8 mouse cellular contexts compared by ENCODE assay signal in genomic region chr6:114643716-114644115, GRCm38 (mm10). TPM values are rescaled to one million over a fixed set of nuclear protein-coding genes. Genes with fewer than 3 reads are reported as not detected.
DNase-seq lines count a peak whose midpoint lies in the region; ATAC-seq and TF ChIP-seq lines count a peak whose summit lies in the region.

No protein-coding gene starts in this region.

- no peaks in the 10 kb centered on the region for H3K9me3 ChIP-seq in heart, embryonic 14.5 days (ENCODE audit: control insufficient read depth, low read length)
- no peaks in the 10 kb centered on the region for H3K9me3 ChIP-seq in G1E (replicated peaks)
- no peaks in the 10 kb centered on the region for H3K9me3 ChIP-seq in heart, postnatal 0 days (replicated peaks; ENCODE audit: control insufficient read depth, low read length)

- WGBS in heart, embryonic 14.5 days, result 40% methylated on average over 8 of the region's 8 CpGs
- WGBS in heart, postnatal 0 days, result 40% methylated on average over 8 of the region's 8 CpGs

- H3K4me2 ChIP-seq in heart, embryonic 14.5 days (ENCODE audit: low read length), result peak overlapping the region; percentile 95
- H3K4me2 ChIP-seq in heart, postnatal 0 days (ENCODE audit: low read depth, low read length), result peak overlapping the region; percentile 77

- TF ChIP-seq CTCF in G1E (IDR thresholded peaks at IDR 0.05; ENCODE audit: low read depth, low read length), result no peak
- TF ChIP-seq CTCF in heart, postnatal 0 days (IDR thresholded peaks at IDR 0.05; ENCODE audit: low read depth), result no peak

- no peak for TF ChIP-seq EP300 in heart, postnatal 0 days (IDR thresholded peaks at IDR 0.05; ENCODE audit: low read depth)

- no peaks in the 10 kb centered on the region for H3K36me3 ChIP-seq in heart, embryonic 14.5 days (ENCODE audit: control insufficient read depth, insufficient read depth, low read length)
- H3K36me3 ChIP-seq in G1E (replicated peaks), result peaks cover 32% of the 10 kb centered on the region
- H3K36me3 ChIP-seq in heart, postnatal 0 days (replicated peaks; ENCODE audit: control insufficient read depth, insufficient read depth, low read length), result no peaks in the 10 kb centered on the region

- H3K27ac ChIP-seq in heart, embryonic 14.5 days (replicated peaks in 1 of 2; ENCODE audit: control insufficient read depth in 1 of 2, insufficient read depth in 1 of 2, low read depth in 2 of 2, low read length in 2 of 2), result no peak overlapping the region
- no peak overlapping the region for H3K27ac ChIP-seq in heart, postnatal 0 days (ENCODE audit: low read depth)

- no peak for DNase-seq in heart, postnatal 25 days (ENCODE audit: low spot score)
- DNase-seq in G1E (ENCODE audit: low spot score), result no peak
- no peak for DNase-seq in heart, postnatal 0 days (ENCODE audit: low spot score)
- DNase-seq in right cerebral cortex, adult 2 months (ENCODE audit: low spot score in 2 of 2), result no peak
- DNase-seq in layer of hippocampus, postnatal 10 days (ENCODE audit: low spot score in 2 of 2), result no peak
- DNase-seq in left cerebral cortex, adult 8-10 months (ENCODE audit: low spot score in 2 of 2), result no peak

- ATAC-seq in heart, embryonic 14.5 days (ENCODE audit: insufficient number of reproducible peaks, insufficient read depth, low FRiP score, low read depth), result no peak
- no peak for ATAC-seq in G1E (ENCODE audit: extremely low read depth, insufficient number of reproducible peaks, low FRiP score, poor library complexity, severe bottlenecking)
- ATAC-seq in heart, postnatal 0 days (ENCODE audit: insufficient read depth, low read depth), result no peak
- ATAC-seq in megakaryocyte progenitor cell, adult 5-6 weeks (replicated peaks; ENCODE audit: poor library complexity), result peak; percentile 23; the same call in 1 of the 2 replicates

- intact Hi-C loops in heart, postnatal 25 days (cut with DNase I), result no loop called here

- H3K27me3 ChIP-seq in heart, embryonic 14.5 days (ENCODE audit: control insufficient read depth, insufficient read depth, low read length), result no peaks in the 10 kb centered on the region
- no peaks in the 10 kb centered on the region for H3K27me3 ChIP-seq in G1E (ENCODE audit: insufficient read depth, low read length)
- no peaks in the 10 kb centered on the region for H3K27me3 ChIP-seq in heart, postnatal 0 days (ENCODE audit: control insufficient read depth, insufficient read depth, low read length)

- peak overlapping the region; percentile 78 for H3K9ac ChIP-seq in heart, embryonic 14.5 days (ENCODE audit: low read length)
- peak overlapping the region; percentile 72 for H3K9ac ChIP-seq in heart, postnatal 0 days (replicated peaks; ENCODE audit: low read depth, low read length)

- H3K4me3 ChIP-seq in heart, embryonic 14.5 days (ENCODE audit: control insufficient read depth in 1 of 2, insufficient read depth in 1 of 2, low read depth in 1 of 2, low read length in 2 of 2), result peak overlapping the region; percentile 78 to 90
- peak overlapping the region; percentile 85 for H3K4me3 ChIP-seq in G1E (ENCODE audit: low read depth, low read length)
- H3K4me3 ChIP-seq in heart, postnatal 0 days (ENCODE audit: low read depth, low read length), result peak overlapping the region; percentile 80

- H3K4me1 ChIP-seq in heart, embryonic 14.5 days (ENCODE audit: control insufficient read depth in 2 of 2, insufficient read depth in 2 of 2, low read length in 2 of 2), result peaks cover 0 to 12% of the 10 kb centered on the region in 2 experiments; a peak in 3 of 4 replicates
- peaks cover 10% of the 10 kb centered on the region; the same call in 1 of the 2 replicates for H3K4me1 ChIP-seq in G1E (ENCODE audit: insufficient read depth, low read depth, low read length)
- H3K4me1 ChIP-seq in heart, postnatal 0 days (ENCODE audit: control insufficient read depth, insufficient read depth), result 0 out of 2 replicates have a peak, but pooled peaks cover 6% of the 10 kb centered on the region

RNA-seq across cellular contexts. Expression of gene Atg7, which starts 0.8 kb away (rescaled TPM):
- polyA plus RNA-seq in heart, embryonic 14.5 days (2014; fragmentation: Nextera tagmentation; extraction: Ambion mirVana), result 18.1 and 20.0 TPM in 2 replicates
- total RNA-seq in heart, postnatal 25 days (2021), result 10 to 100 TPM in 1 of 2 experiments, 1 to 10 TPM in 1; 9.5 to 10.8 TPM
- total RNA-seq in G1E (2014; fragmentation: Nextera tagmentation), result 19.4 and 31.0 TPM in 2 replicates
- 28.9 and 37.9 TPM in 2 replicates for total RNA-seq in G1E (2017)
- 47.4 and 55.0 TPM in 2 replicates for polyA plus RNA-seq in G1E (2012)
- total RNA-seq in heart, postnatal 0 days (2014; rRNA removed; ENCODE audit: low replicate concordance), result 14.8 and 26.7 TPM in 2 replicates
- polyA plus RNA-seq in heart, postnatal 0 days (2015; fragmentation: Nextera tagmentation; extraction: Ambion mirVana), result 13.8 and 13.9 TPM in 2 replicates
- total RNA-seq in megakaryocyte progenitor cell, adult 5-6 weeks (2015), result 17.5 and 24.5 TPM in 2 replicates
- 18.1 and 23.3 TPM in 2 replicates for total RNA-seq in megakaryocyte progenitor cell, adult 5-6 weeks (2017)
- total RNA-seq in layer of hippocampus, postnatal 10 days (2021), result 10 to 100 TPM; 23.7 to 28.4 TPM
- 10 to 100 TPM; 27.3 to 35.2 (median 27.5) TPM for total RNA-seq in left cerebral cortex, adult 8-10 months (2022)
